Mouse (Mus musculus) hindbrain, embryonic 15.5 days (tissue): Measurements from ENCODE around the gene Adh7. TPM values are rescaled to one million over a fixed set of nuclear protein-coding genes. Genes with fewer than 3 reads are reported as not detected.

ENCODE experiments used
- ATAC-seq: fragments of 200-750 bp; cut with Nextera tagmentation; 2 replicates; pipeline ENCODE4 v1.8.0; 2017; ENCODE audit warnings: low read depth, moderate number of reproducible peaks, moderate TSS enrichment; ENCODE audit not compliant: low FRiP score
- H3K27ac ChIP-seq: fragments of 300-500 bp; sonication (generic); replicated peaks from 2 replicates; pipeline ENCODE4 v1.5.1; 2015; ENCODE audit warnings: mild to moderate bottlenecking, inconsistent platforms
- H3K27me3 ChIP-seq: fragments of 300-500 bp; sonication (generic); 2 replicates; pipeline ENCODE4 v1.6.1; 2015; ENCODE audit warnings: control low read depth, inconsistent platforms
- H3K36me3 ChIP-seq: fragments of 300-500 bp; sonication (generic); 2 replicates; pipeline ENCODE4 v1.6.1; 2015; ENCODE audit warnings: control low read depth, inconsistent platforms
- H3K4me1 ChIP-seq: fragments of 300-500 bp; sonication (generic); replicated peaks from 2 replicates; pipeline ENCODE4 v1.6.1; 2015; ENCODE audit warnings: control low read depth, inconsistent platforms
- H3K4me2 ChIP-seq: fragments of 300-500 bp; sonication (generic); 2 replicates; pipeline ENCODE4 v1.6.1; 2015; ENCODE audit warnings: moderate library complexity, mild to moderate bottlenecking, inconsistent platforms
- H3K4me3 ChIP-seq: fragments of 300-500 bp; sonication (generic); 2 replicates; pipeline ENCODE4 v1.5.1; 2015; ENCODE audit warnings: mild to moderate bottlenecking, inconsistent platforms
- H3K9ac ChIP-seq: fragments of 300-500 bp; sonication (generic); 2 replicates; pipeline ENCODE4 v1.6.1; 2015; ENCODE audit warnings: inconsistent platforms
- H3K9me3 ChIP-seq: fragments of 300-500 bp; sonication (generic); 2 replicates; pipeline ENCODE4 v1.6.1; 2016; ENCODE audit warnings: control low read depth, inconsistent platforms
- WGBS: fragments of 180-500 bp; shearing (Covaris S2); methylation state at CpG from one replicate; pipeline ENCODE4 v1.1.7; 2015; 5-methylcytosine and 5-hydroxymethylcytosine counted together
- polyA plus RNA-seq: library from polyadenylated mRNA; unstranded; fragments of >200 nt; fragmentation: Nextera tagmentation; extraction: Ambion mirVana; gene quantifications from 2 replicates; pipeline ENCODE4 v1.2.1, GENCODE M21; 2015

Adh7 gene
- polyA plus RNA-seq, 1 experiment from 2014 or later: 0.62 TPM

GRCm38 (mm10) chr3:138242021-138242726, 24.6 kb downstream of the Adh7 start:
- no peak overlapping the region for H3K4me3 ChIP-seq
- 55% methylated on average over 14 of the region's 14 CpGs for WGBS
- no peaks in the 10 kb centered on the region for H3K9me3 ChIP-seq
- peak overlapping the region; percentile 32; the same call in 1 of the 2 replicates for H3K27ac ChIP-seq
- H3K4me1 ChIP-seq: peaks cover 11% of the 10 kb centered on the region; the same call in 1 of the 2 replicates
- no peak overlapping the region for H3K9ac ChIP-seq
- no peaks in the 10 kb centered on the region for H3K36me3 ChIP-seq
- ATAC-seq: peak; percentile 39; the same call in 1 of the 2 replicates
- H3K27me3 ChIP-seq: no peaks in the 10 kb centered on the region
- no peak overlapping the region for H3K4me2 ChIP-seq

DNA sequence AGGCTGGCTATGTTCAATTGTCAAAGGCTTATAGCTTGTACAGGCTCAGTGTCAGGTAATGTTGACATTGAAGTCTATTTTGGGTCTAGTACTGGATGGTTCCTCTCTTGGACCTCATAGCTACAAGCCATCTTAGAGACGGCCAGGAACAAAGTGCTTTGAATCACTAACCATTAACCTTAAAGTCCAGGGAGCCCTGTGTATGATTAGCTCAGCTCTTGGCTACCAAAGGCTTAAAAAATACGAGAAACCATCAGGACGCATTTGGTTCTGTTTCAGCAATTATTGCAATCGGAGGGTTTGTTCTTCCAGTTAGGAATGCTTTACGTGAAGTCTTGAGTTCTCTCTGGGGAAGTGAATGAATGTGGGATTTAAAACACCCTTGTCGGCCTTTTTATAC, 25.4 kb downstream of the Adh7 start:
- 88% methylated on average over 6 of the region's 6 CpGs for WGBS
- H3K9me3 ChIP-seq: no peaks in the 10 kb centered on the region
- H3K36me3 ChIP-seq: no peaks in the 10 kb centered on the region
- H3K9ac ChIP-seq: no peak overlapping the region
- H3K27ac ChIP-seq: no peak overlapping the region; the same call in 1 of the 2 replicates
- no peak overlapping the region for H3K4me2 ChIP-seq
- no peak for ATAC-seq
- H3K27me3 ChIP-seq: no peaks in the 10 kb centered on the region
- H3K4me3 ChIP-seq: no peak overlapping the region
- peaks cover 11% of the 10 kb centered on the region; the same call in 1 of the 2 replicates for H3K4me1 ChIP-seq

- no peak overlapping the region for H3K4me3 ChIP-seq
- no peak overlapping the region for H3K27ac ChIP-seq
- no peak for ATAC-seq
- H3K9me3 ChIP-seq: no peaks in the 10 kb centered on the region
- H3K4me2 ChIP-seq: no peak overlapping the region
- WGBS: 80% methylated on average over 7 of the region's 7 CpGs
- H3K36me3 ChIP-seq: no peaks in the 10 kb centered on the region
- H3K9ac ChIP-seq: no peak overlapping the region
- no peaks in the 10 kb centered on the region for H3K27me3 ChIP-seq
- H3K4me1 ChIP-seq: peaks cover 11% of the 10 kb centered on the region; the same call in 1 of the 2 replicates
These were observed 26.8 kb downstream of the Adh7 start for GRCm38 (mm10) chr3:138244338-138244874.

GRCm38 (mm10) chr3:138246511-138247020, 29.0 kb downstream of the Adh7 start:
- no peak for ATAC-seq
- Histone ChIP-seq H3K9ac (no peak overlapping the region), H3K4me2 (no peak overlapping the region), H3K4me3 (no peak overlapping the region), H3K27me3 (no peaks in the 10 kb centered on the region), H3K36me3 (no peaks in the 10 kb centered on the region), H3K4me1 (peaks cover 9% of the 10 kb centered on the region; the same call in 1 of the 2 replicates), H3K27ac (no peak overlapping the region), H3K9me3 (no peaks in the 10 kb centered on the region)

GRCm38 (mm10) chr3:138247241-138247640, 29.7 kb downstream of the Adh7 start:
- H3K9me3 ChIP-seq: no peaks in the 10 kb centered on the region
- H3K4me2 ChIP-seq: no peak overlapping the region
- H3K27ac ChIP-seq: no peak overlapping the region
- H3K36me3 ChIP-seq: no peaks in the 10 kb centered on the region
- H3K4me3 ChIP-seq: no peak overlapping the region
- 0 out of 2 replicates have a peak, but pooled peaks cover 3% of the 10 kb centered on the region for H3K4me1 ChIP-seq
- 84% methylated on average over 4 of the region's 4 CpGs for WGBS
- no peak for ATAC-seq
- H3K9ac ChIP-seq: no peak overlapping the region
- H3K27me3 ChIP-seq: no peaks in the 10 kb centered on the region

GRCm38 (mm10) chr3:138248011-138248410, 30.5 kb downstream of the Adh7 start:
- Histone ChIP-seq H3K36me3 (no peaks in the 10 kb centered on the region), H3K27ac (no peak overlapping the region), H3K27me3 (no peaks in the 10 kb centered on the region), H3K9me3 (no peaks in the 10 kb centered on the region), H3K4me3 (no peak overlapping the region), H3K4me1 (no peaks in the 10 kb centered on the region), H3K4me2 (no peak overlapping the region), H3K9ac (no peak overlapping the region)
- ATAC-seq: no peak
- WGBS: 73% methylated on average over 7 of the region's 7 CpGs

GRCm38 (mm10) chr3:138248746-138249145, 31.2 kb downstream of the Adh7 start:
- no peaks in the 10 kb centered on the region for H3K4me1 ChIP-seq
- no peak overlapping the region for H3K27ac ChIP-seq
- no peaks in the 10 kb centered on the region for H3K27me3 ChIP-seq
- no peak overlapping the region for H3K4me3 ChIP-seq
- H3K4me2 ChIP-seq: no peak overlapping the region
- no peak for ATAC-seq
- no peaks in the 10 kb centered on the region for H3K36me3 ChIP-seq
- no peak overlapping the region for H3K9ac ChIP-seq
- H3K9me3 ChIP-seq: no peaks in the 10 kb centered on the region
- 91% methylated on average over 8 of the region's 8 CpGs for WGBS

- Histone ChIP-seq H3K9ac (no peak overlapping the region), H3K4me1 (no peaks in the 10 kb centered on the region), H3K4me2 (no peak overlapping the region), H3K4me3 (no peak overlapping the region), H3K27ac (no peak overlapping the region), H3K36me3 (no peaks in the 10 kb centered on the region), H3K27me3 (no peaks in the 10 kb centered on the region), H3K9me3 (no peaks in the 10 kb centered on the region)
- 90% methylated on average over 6 of the region's 6 CpGs for WGBS
- ATAC-seq: no peak
These were observed 33.6 kb downstream of the Adh7 start for GRCm38 (mm10) chr3:138251156-138251555.

- 66% methylated on average over 5 of the region's 5 CpGs for WGBS
- no peaks in the 10 kb centered on the region for H3K9me3 ChIP-seq
- H3K27me3 ChIP-seq: no peaks in the 10 kb centered on the region
- H3K9ac ChIP-seq: no peak overlapping the region
- H3K4me1 ChIP-seq: no peaks in the 10 kb centered on the region
- no peak overlapping the region for H3K4me2 ChIP-seq
- H3K36me3 ChIP-seq: no peaks in the 10 kb centered on the region
- H3K4me3 ChIP-seq: no peak overlapping the region
- H3K27ac ChIP-seq: no peak overlapping the region
- ATAC-seq: no peak
These were observed 36.6 kb downstream of the Adh7 start for GRCm38 (mm10) chr3:138254205-138254604.

- H3K36me3 ChIP-seq: no peaks in the 10 kb centered on the region
- no peak overlapping the region for H3K4me3 ChIP-seq
- H3K9me3 ChIP-seq: no peaks in the 10 kb centered on the region
- no peaks in the 10 kb centered on the region for H3K27me3 ChIP-seq
- H3K4me1 ChIP-seq: no peaks in the 10 kb centered on the region
- H3K9ac ChIP-seq: no peak overlapping the region
- WGBS: 37% methylated on average over 3 of the region's 3 CpGs
- no peak for ATAC-seq
- no peak overlapping the region for H3K27ac ChIP-seq
- no peak overlapping the region for H3K4me2 ChIP-seq
These were observed 37.8 kb downstream of the Adh7 start for GRCm38 (mm10) chr3:138255366-138255765.

- no peaks in the 10 kb centered on the region for H3K27me3 ChIP-seq
- H3K9me3 ChIP-seq: no peaks in the 10 kb centered on the region
- H3K4me1 ChIP-seq: no peaks in the 10 kb centered on the region
- H3K9ac ChIP-seq: no peak overlapping the region
- no peak for ATAC-seq
- no peak overlapping the region for H3K27ac ChIP-seq
- H3K4me3 ChIP-seq: no peak overlapping the region
- no peaks in the 10 kb centered on the region for H3K36me3 ChIP-seq
- H3K4me2 ChIP-seq: no peak overlapping the region
- 87% methylated on average over 9 of the region's 9 CpGs for WGBS
These were observed 38.4 kb downstream of the Adh7 start for GRCm38 (mm10) chr3:138255780-138256550.
